Mouse (Mus musculus) liver, embryonic 12.5 days (tissue): Measurements from ENCODE around the gene Dchs1. TPM values are rescaled to one million over a fixed set of nuclear protein-coding genes. Genes with fewer than 3 reads are reported as not detected.
A peak's percentile ranks its signal among the peaks of the same experiment; 100 is the strongest.

Experiments used
- ATAC-seq: fragments of 200-750 bp; cut with Nextera tagmentation; 2 replicates; pipeline ENCODE4 v1.8.0; 2017; ENCODE audit warnings: moderate number of reproducible peaks, mild to moderate bottlenecking, moderate library complexity
- H3K27ac ChIP-seq: fragments of 300-500 bp; sonication (generic); 2 replicates; pipeline ENCODE4 v1.5.1; 2016; ENCODE audit warnings: mild to moderate bottlenecking
- H3K27me3 ChIP-seq: fragments of 300-500 bp; sonication (generic); replicated peaks from 2 replicates; pipeline ENCODE4 v1.6.1; 2016; ENCODE audit warnings: mild to moderate bottlenecking, moderate library complexity
- H3K36me3 ChIP-seq: fragments of 300-500 bp; sonication (generic); 2 replicates; pipeline ENCODE4 v1.6.1; 2016; ENCODE audit warnings: mild to moderate bottlenecking, moderate library complexity
- H3K4me1 ChIP-seq: fragments of 300-500 bp; sonication (generic); 2 replicates; pipeline ENCODE4 v1.6.1; 2016
- H3K4me2 ChIP-seq: fragments of 300-500 bp; sonication (generic); 2 replicates; pipeline ENCODE4 v1.6.1; 2016; ENCODE audit warnings: mild to moderate bottlenecking, moderate library complexity
- H3K4me3 ChIP-seq: fragments of 300-500 bp; sonication (generic); 2 replicates; pipeline ENCODE4 v1.5.1; 2016; ENCODE audit warnings: mild to moderate bottlenecking, moderate library complexity
- H3K9ac ChIP-seq: fragments of 300-500 bp; sonication (generic); 2 replicates; pipeline ENCODE4 v1.6.1; 2016; ENCODE audit warnings: mild to moderate bottlenecking, moderate library complexity
- H3K9me3 ChIP-seq: fragments of 300-500 bp; sonication (generic); replicated peaks from 2 replicates; pipeline ENCODE4 v1.6.1; 2016; ENCODE audit warnings: mild to moderate bottlenecking, moderate library complexity
- WGBS: fragments of 180-500 bp; shearing (Covaris S2); methylation state at CpG from one replicate; pipeline ENCODE4 v1.1.7; 2016; ENCODE audit not compliant: insufficient replicate concordance; 5-methylcytosine and 5-hydroxymethylcytosine counted together
- polyA plus RNA-seq: library from polyadenylated mRNA; unstranded; fragments of >200 nt; fragmentation: Nextera tagmentation; extraction: Ambion mirVana; gene quantifications from 2 replicates; pipeline ENCODE4 v1.2.1, GENCODE M21; 2016

Gene Dchs1
- 1.9 and 2.0 TPM in 2 replicates for polyA plus RNA-seq

- H3K9me3 ChIP-seq: no peaks in the 10 kb centered on the region
- H3K27me3 ChIP-seq: peaks cover 93% of the 10 kb centered on the region
- peak; percentile 13; the same call in 1 of the 2 replicates for ATAC-seq
- H3K36me3 ChIP-seq: no peaks in the 10 kb centered on the region
- peak within 1 kb of the TSS; percentile 55 for H3K4me3 ChIP-seq
- H3K4me1 ChIP-seq: no peaks in the 10 kb centered on the region
- peak within 1 kb of the TSS; percentile 64 for H3K9ac ChIP-seq
- H3K4me2 ChIP-seq: peak within 1 kb of the TSS; percentile 62
- 2% methylated on average over 87 of the region's 97 CpGs for WGBS
- no peak within 1 kb of the TSS for H3K27ac ChIP-seq
These were observed at the start of gene Dchs1 for GRCm38 (mm10) chr7:105787285-105788140. TSS of gene Dchs1 (minus strand) at chr7:105787654.

GRCm38 (mm10) chr7:105824281-105824680, 36.8 kb upstream of the Dchs1 start:
- no peak overlapping the region for H3K4me2 ChIP-seq
- no peak overlapping the region for H3K4me3 ChIP-seq
- H3K27ac ChIP-seq: no peak overlapping the region
- no peaks in the 10 kb centered on the region for H3K4me1 ChIP-seq
- H3K36me3 ChIP-seq: no peaks in the 10 kb centered on the region
- H3K9ac ChIP-seq: no peak overlapping the region
- WGBS: 62% methylated on average over 7 of the region's 7 CpGs
- ATAC-seq: no peak
- no peaks in the 10 kb centered on the region for H3K9me3 ChIP-seq
- H3K27me3 ChIP-seq: no peaks in the 10 kb centered on the region

- no peaks in the 10 kb centered on the region for H3K4me1 ChIP-seq
- H3K27ac ChIP-seq: no peak overlapping the region
- H3K36me3 ChIP-seq: no peaks in the 10 kb centered on the region
- no peak overlapping the region for H3K4me3 ChIP-seq
- no peak overlapping the region for H3K4me2 ChIP-seq
- H3K27me3 ChIP-seq: no peaks in the 10 kb centered on the region; the same call in 1 of the 2 replicates
- WGBS: 0% methylated on average over 1 of the region's 1 CpGs
- ATAC-seq: no peak
- H3K9ac ChIP-seq: no peak overlapping the region
- H3K9me3 ChIP-seq: no peaks in the 10 kb centered on the region
These were observed 31.0 kb upstream of the Dchs1 start for GRCm38 (mm10) chr7:105818483-105818882.

- H3K4me3 ChIP-seq: no peak overlapping the region
- no peak for ATAC-seq
These were observed 29.3 kb upstream of the Dchs1 start for GRCm38 (mm10) chr7:105816736-105817135.

GRCm38 (mm10) chr7:105813326-105813725, 25.9 kb upstream of the Dchs1 start:
- ATAC-seq: no peak
- no peak overlapping the region for H3K4me2 ChIP-seq
- WGBS: 71% methylated on average over 3 of the region's 3 CpGs
- H3K27me3 ChIP-seq: no peaks in the 10 kb centered on the region; the same call in 1 of the 2 replicates
- peaks cover 23% of the 10 kb centered on the region for H3K4me1 ChIP-seq
- no peak overlapping the region for H3K9ac ChIP-seq
- H3K4me3 ChIP-seq: no peak overlapping the region
- peaks cover 16% of the 10 kb centered on the region for H3K36me3 ChIP-seq
- H3K9me3 ChIP-seq: no peaks in the 10 kb centered on the region
- H3K27ac ChIP-seq: no peak overlapping the region

More at GRCm38 (mm10) chr7:105816736-105817135, 29.3 kb upstream of the Dchs1 start:
- Histone ChIP-seq H3K9ac (no peak overlapping the region), H3K27ac (no peak overlapping the region), H3K36me3 (no peaks in the 10 kb centered on the region), H3K27me3 (no peaks in the 10 kb centered on the region; the same call in 1 of the 2 replicates), H3K4me2 (no peak overlapping the region), H3K4me1 (peaks cover 1% of the 10 kb centered on the region), H3K9me3 (no peaks in the 10 kb centered on the region)

GRCm38 (mm10) chr7:105812566-105812965, 25.1 kb upstream of the Dchs1 start:
- no peak overlapping the region for H3K9ac ChIP-seq
- WGBS: 49% methylated on average over 3 of the region's 3 CpGs
- peaks cover 24% of the 10 kb centered on the region for H3K36me3 ChIP-seq
- H3K27ac ChIP-seq: no peak overlapping the region
- ATAC-seq: no peak
- H3K4me1 ChIP-seq: peaks cover 24% of the 10 kb centered on the region
- H3K4me2 ChIP-seq: no peak overlapping the region
- no peaks in the 10 kb centered on the region; the same call in 1 of the 2 replicates for H3K27me3 ChIP-seq
- H3K9me3 ChIP-seq: no peaks in the 10 kb centered on the region
- no peak overlapping the region for H3K4me3 ChIP-seq

GRCm38 (mm10) chr7:105811516-105811915, 24.1 kb upstream of the Dchs1 start:
- peak overlapping the region; percentile 30 for H3K4me3 ChIP-seq
- peaks cover 28% of the 10 kb centered on the region for H3K36me3 ChIP-seq
- no peak for ATAC-seq

GRCm38 (mm10) chr7:105810877-105811489, 23.5 kb upstream of the Dchs1 start, which contains the start of gene Mrpl17:
TSS of gene Mrpl17 (minus strand) at chr7:105811099.
- peaks cover 28% of the 10 kb centered on the region for H3K36me3 ChIP-seq
- WGBS: under 1% methylated on average over 52 of the region's 52 CpGs
- peak within 1 kb of the TSS; percentile 93 for H3K4me3 ChIP-seq
- no peaks in the 10 kb centered on the region; the same call in 1 of the 2 replicates for H3K27me3 ChIP-seq
- H3K4me1 ChIP-seq: peaks cover 24% of the 10 kb centered on the region
- peak within 1 kb of the TSS; percentile 98 for H3K9ac ChIP-seq
- peak within 1 kb of the TSS; percentile 84 for H3K4me2 ChIP-seq
- ATAC-seq: peak; percentile 97
- H3K9me3 ChIP-seq: no peaks in the 10 kb centered on the region
- H3K27ac ChIP-seq: peak within 1 kb of the TSS; percentile 87

More at GRCm38 (mm10) chr7:105811516-105811915, 24.1 kb upstream of the Dchs1 start:
- no peaks in the 10 kb centered on the region for H3K9me3 ChIP-seq
- H3K4me2 ChIP-seq: peak overlapping the region; percentile 57
- 0 out of 2 replicates have a peak overlapping the region, but pooled peaks have one; percentile 30 for H3K9ac ChIP-seq
- H3K27me3 ChIP-seq: no peaks in the 10 kb centered on the region; the same call in 1 of the 2 replicates
- H3K27ac ChIP-seq: no peak overlapping the region
- peaks cover 24% of the 10 kb centered on the region for H3K4me1 ChIP-seq

- H3K4me2 ChIP-seq: peak overlapping the region; percentile 84
- peak overlapping the region; percentile 98 for H3K9ac ChIP-seq
- H3K4me3 ChIP-seq: peak overlapping the region; percentile 93
- H3K27ac ChIP-seq: peak overlapping the region; percentile 87
- WGBS: 2% methylated on average over 37 of the region's 37 CpGs
- H3K36me3 ChIP-seq: peaks cover 28% of the 10 kb centered on the region
- H3K27me3 ChIP-seq: no peaks in the 10 kb centered on the region; the same call in 1 of the 2 replicates
- peaks cover 24% of the 10 kb centered on the region for H3K4me1 ChIP-seq
- no peaks in the 10 kb centered on the region for H3K9me3 ChIP-seq
- ATAC-seq: peak; percentile 25; the same call in 1 of the 2 replicates
These were observed 22.9 kb upstream of the Dchs1 start for GRCm38 (mm10) chr7:105810280-105810876.

- H3K27ac ChIP-seq: peak overlapping the region; percentile 87
- H3K9me3 ChIP-seq: no peaks in the 10 kb centered on the region
- H3K4me1 ChIP-seq: peaks cover 24% of the 10 kb centered on the region
- 49% methylated on average over 7 of the region's 7 CpGs for WGBS
- peak overlapping the region; percentile 93 for H3K4me3 ChIP-seq
- peak overlapping the region; percentile 98 for H3K9ac ChIP-seq
- H3K36me3 ChIP-seq: peaks cover 28% of the 10 kb centered on the region
- peak overlapping the region; percentile 84 for H3K4me2 ChIP-seq
- ATAC-seq: no peak
- H3K27me3 ChIP-seq: no peaks in the 10 kb centered on the region; the same call in 1 of the 2 replicates
These were observed 22.4 kb upstream of the Dchs1 start for GRCm38 (mm10) chr7:105809836-105810235.

GRCm38 (mm10) chr7:105808385-105808784, 20.9 kb upstream of the Dchs1 start:
- peaks cover 28% of the 10 kb centered on the region for H3K36me3 ChIP-seq
- ATAC-seq: no peak
- WGBS: 63% methylated on average over 1 of the region's 1 CpGs

More at GRCm38 (mm10) chr7:105808385-105808784, 20.9 kb upstream of the Dchs1 start:
- Histone ChIP-seq H3K4me2 (no peak overlapping the region), H3K4me3 (no peak overlapping the region), H3K9me3 (no peaks in the 10 kb centered on the region), H3K4me1 (peaks cover 24% of the 10 kb centered on the region), H3K27me3 (no peaks in the 10 kb centered on the region), H3K9ac (no peak overlapping the region), H3K27ac (no peak overlapping the region)
